Mouse (Mus musculus) left cerebral cortex, postnatal 14 days (tissue): ENCODE measurements at regions not wholly inside any gene's neighbourhood (a gene's known extent, or its start where the extent isn't known, plus 50 kb on each side); places are given as distances from the start of the nearest gene placed in this dataset.

ENCODE experiments used
- DNase-seq, 2 experiments: peaks; one replicate each; pipeline ENCODE4 v3.0.0; 2021 to 2022; ENCODE audit warnings: low spot score in 2 of 2, mixed read lengths in 1 of 2
- intact Hi-C: fragments of 180-260 bp; cut with DNase I; formaldehyde crosslinking; loops from one replicate; pipeline ENCODE4 v1.15.1; 2025

- intact Hi-C loops = no loop called here
- DNase-seq = no peak
Observed at GRCm38 (mm10) chr16:30883490-30884188, 197.6 kb downstream of the Xxylt1 start.

GRCm38 (mm10) chr16:30884189-30884551, 197.1 kb downstream of the Xxylt1 start:
- DNase-seq = no peak

GRCm38 (mm10) chr16:30886982-30887381, 194.2 kb downstream of the Xxylt1 start:
- intact Hi-C loops = no loop called here
- no peak for DNase-seq

More at GRCm38 (mm10) chr16:30884189-30884551, 197.1 kb downstream of the Xxylt1 start:
- intact Hi-C loops = no loop called here

GRCm38 (mm10) chr16:30887536-30887935, 193.7 kb downstream of the Xxylt1 start:
- DNase-seq = no peak
- intact Hi-C loops = no loop called here

- intact Hi-C loops = no loop called here
- no peak for DNase-seq
Observed at GRCm38 (mm10) chr16:30888556-30889323, 192.5 kb downstream of the Xxylt1 start.

GRCm38 (mm10) chr16:30892606-30893005, 188.6 kb downstream of the Xxylt1 start:
- DNase-seq = no peak
- intact Hi-C loops = no loop called here

- intact Hi-C loops = no loop called here
- no peak for DNase-seq
Observed at GRCm38 (mm10) chr16:30894086-30894485, 187.1 kb downstream of the Xxylt1 start.

- no peak for DNase-seq
- intact Hi-C loops = no loop called here
Observed at GRCm38 (mm10) chr16:30895021-30895420, 186.2 kb downstream of the Xxylt1 start.

- DNase-seq = no peak
- intact Hi-C loops = no loop called here
Observed at GRCm38 (mm10) chr16:30897371-30897770, 183.9 kb downstream of the Xxylt1 start.

- intact Hi-C loops = no loop called here
- DNase-seq = no peak
Observed at GRCm38 (mm10) chr16:30900121-30900520, 181.1 kb downstream of the Xxylt1 start.

GRCm38 (mm10) chr16:30901309-30901708, 179.9 kb downstream of the Xxylt1 start:
- no peak for DNase-seq
- intact Hi-C loops = no loop called here
